Mouse (Mus musculus) spleen, embryonic (tissue): Measurements from ENCODE around the gene Rab3c.

Experiments used
- CTCF ChIA-PET: fragments of 350-600 bp; sonication (Branson Sonifier 250); formaldehyde crosslinking; loops from one replicate; lab custom pipeline; 2022; lab: Charles Lee

The Rab3c gene

GRCm38 (mm10) chr13:110023031-110023430 is 257.8 kb downstream of the Rab3c start:
- CTCF ChIA-PET = interaction anchor here (0.6 kb wide), 1 partner anchor 32 kb away, joined by 7 read pairs; no protein-coding TSS in a partner anchor

GRCm38 (mm10) chr13:110019774-110020173 is 261.0 kb downstream of the Rab3c start:
- CTCF ChIA-PET = no interaction called here

GRCm38 (mm10) chr13:110018941-110019743 is 261.7 kb downstream of the Rab3c start:
- CTCF ChIA-PET = interaction anchor here (0.6 kb wide), 1 partner anchor 753 kb away, joined by 8 read pairs; no protein-coding TSS in a partner anchor

- CTCF ChIA-PET = interaction anchor here (0.6 to 1.0 kb wide), 2 partner anchors 96 to 753 kb away, joined by 4 to 8 read pairs; no protein-coding TSS in a partner anchor
Observed at GRCm38 (mm10) chr13:110018431-110018901, 262.3 kb downstream of the Rab3c start.

- CTCF ChIA-PET = no interaction called here
Observed at GRCm38 (mm10) chr13:110012029-110012428, 268.8 kb downstream of the Rab3c start.

GRCm38 (mm10) chr13:110010876-110011275 is 269.9 kb downstream of the Rab3c start:
- CTCF ChIA-PET = no interaction called here

GRCm38 (mm10) chr13:110008539-110008938 is 272.3 kb downstream of the Rab3c start:
- CTCF ChIA-PET = no interaction called here

- CTCF ChIA-PET = interaction anchor here (1.6 kb wide), 1 partner anchor 10 kb away, joined by 3 read pairs; no protein-coding TSS in a partner anchor
Observed at GRCm38 (mm10) chr13:110006106-110006781, 274.6 kb downstream of the Rab3c start.
